ENCODE assay signal across 10 mouse cellular contexts in genomic region chr1:135958483-135958882, GRCm38 (mm10). TPM values are rescaled to one million over a fixed set of nuclear protein-coding genes. Genes with fewer than 3 reads are reported as not detected.
DNase-seq lines count a peak whose midpoint lies in the region; ATAC-seq and TF ChIP-seq lines count a peak whose summit lies in the region.
"Had no signal": no experiment of that assay in that cellular context is flagged by ENCODE, and none has a peak within 500 bp of the region (broad histone marks: within the 10 kb centered on the region; RNA-seq: fewer than 3 reads in every experiment).

No protein-coding gene starts in this region.

- H3K4me1 ChIP-seq in liver, adult 2 months (ENCODE audit: control insufficient read depth, insufficient read depth, low read length), result no peaks in the 10 kb centered on the region
- H3K4me1 ChIP-seq in liver, embryonic 11.5 days (replicated peaks; ENCODE audit: control insufficient read depth, insufficient read depth, low read length), result no peaks in the 10 kb centered on the region
- H3K4me1 ChIP-seq in kidney, embryonic 16.5 days (ENCODE audit: insufficient read depth, low read length), result no peaks in the 10 kb centered on the region
- H3K4me1 ChIP-seq in stomach, embryonic 14.5 days (ENCODE audit: control insufficient read depth, insufficient read depth, low read length), result no peaks in the 10 kb centered on the region
- H3K4me1 ChIP-seq: heart, embryonic 13.5 days; neural tube, embryonic 12.5 days had no signal

- no peak overlapping the region for H3K4me3 ChIP-seq in liver, adult 2 months (ENCODE audit: insufficient read depth, low read depth, low read length)
- no peak overlapping the region for H3K4me3 ChIP-seq in liver, embryonic 11.5 days (ENCODE audit: low read depth, low read length)
- H3K4me3 ChIP-seq in kidney, embryonic 16.5 days (ENCODE audit: low read length), result no peak overlapping the region
- no peak overlapping the region for H3K4me3 ChIP-seq in stomach, embryonic 14.5 days (ENCODE audit: low read depth, low read length)
- H3K4me3 ChIP-seq: heart, embryonic 13.5 days; neural tube, embryonic 12.5 days had no signal

- no peak overlapping the region for H3K9ac ChIP-seq in liver, adult 2 months (ENCODE audit: low read depth, low read length)
- no peak overlapping the region for H3K9ac ChIP-seq in liver, embryonic 11.5 days (ENCODE audit: low read depth, low read length)
- no peak overlapping the region for H3K9ac ChIP-seq in kidney, embryonic 16.5 days (replicated peaks; ENCODE audit: low read length)
- H3K9ac ChIP-seq in stomach, embryonic 14.5 days (replicated peaks; ENCODE audit: low read depth, low read length), result no peak overlapping the region
- H3K9ac ChIP-seq: heart, embryonic 13.5 days; neural tube, embryonic 12.5 days had no signal

- peak; percentile 56 for ATAC-seq in cerebellum, adult (ENCODE audit: insufficient number of reproducible peaks, low FRiP score, low TSS enrichment)
- ATAC-seq in liver, embryonic 11.5 days (replicated peaks; ENCODE audit: low FRiP score), result no peak
- ATAC-seq in kidney, embryonic 16.5 days (ENCODE audit: low FRiP score, low TSS enrichment), result peak; percentile 53; the same call in 1 of the 2 replicates
- ATAC-seq in stomach, embryonic 14.5 days (ENCODE audit: insufficient number of reproducible peaks, insufficient read depth, low FRiP score, low read depth), result peak; percentile 28; the same call in 1 of the 2 replicates
- ATAC-seq in monocyte, adult 5-6 weeks (replicated peaks; ENCODE audit: insufficient number of reproducible peaks, low FRiP score, low TSS enrichment, poor library complexity, severe bottlenecking), result no peak

- no peak overlapping the region for H3K27ac ChIP-seq in liver, adult 2 months (replicated peaks; ENCODE audit: insufficient read depth, low read depth, low read length)
- H3K27ac ChIP-seq in liver, embryonic 11.5 days (ENCODE audit: low read depth, low read length), result no peak overlapping the region
- H3K27ac ChIP-seq in kidney, embryonic 16.5 days (ENCODE audit: low read length), result no peak overlapping the region
- H3K27ac ChIP-seq in stomach, embryonic 14.5 days (ENCODE audit: low read length), result no peak overlapping the region
- H3K27ac ChIP-seq: heart, embryonic 13.5 days; neural tube, embryonic 12.5 days had no signal

- peak; percentile 57 for TF ChIP-seq CTCF in liver, adult 2 months (IDR thresholded peaks at IDR 0.05; ENCODE audit: low read depth, low read length)

- no peak overlapping the region for H3K4me2 ChIP-seq in liver, embryonic 11.5 days
- no peak overlapping the region for H3K4me2 ChIP-seq in kidney, embryonic 16.5 days (replicated peaks; ENCODE audit: low read depth, low read length)
- no peak overlapping the region for H3K4me2 ChIP-seq in stomach, embryonic 14.5 days (replicated peaks; ENCODE audit: low read depth, low read length)
- H3K4me2 ChIP-seq: heart, embryonic 13.5 days; neural tube, embryonic 12.5 days had no signal

- no peaks in the 10 kb centered on the region for H3K79me2 ChIP-seq in liver, adult 2 months (ENCODE audit: control insufficient read depth, insufficient read depth, low read length)

- H3K9me3 ChIP-seq in liver, embryonic 11.5 days (ENCODE audit: control insufficient read depth, low read length), result no peaks in the 10 kb centered on the region
- H3K9me3 ChIP-seq in kidney, embryonic 16.5 days (ENCODE audit: low read length), result no peaks in the 10 kb centered on the region
- H3K9me3 ChIP-seq in stomach, embryonic 14.5 days (ENCODE audit: control insufficient read depth, low read depth, low read length), result no peaks in the 10 kb centered on the region
- H3K9me3 ChIP-seq: heart, embryonic 13.5 days; neural tube, embryonic 12.5 days had no signal

- WGBS in liver, adult 2 months, result 40% methylated on average over 4 of the region's 4 CpGs
- WGBS in liver, embryonic 11.5 days, result 45% methylated on average over 4 of the region's 4 CpGs
- 34% methylated on average over 4 of the region's 4 CpGs for WGBS in kidney, embryonic 16.5 days
- WGBS in stomach, embryonic 14.5 days, result 51% methylated on average over 4 of the region's 4 CpGs

- H3K36me3 ChIP-seq in liver, adult 2 months (ENCODE audit: control insufficient read depth, insufficient read depth, low read length), result no peaks in the 10 kb centered on the region
- H3K36me3 ChIP-seq in liver, embryonic 11.5 days (ENCODE audit: control insufficient read depth, insufficient read depth, low read length), result no peaks in the 10 kb centered on the region
- H3K36me3 ChIP-seq in kidney, embryonic 16.5 days (ENCODE audit: insufficient read depth, low read length), result no peaks in the 10 kb centered on the region
- H3K36me3 ChIP-seq in stomach, embryonic 14.5 days (ENCODE audit: control insufficient read depth, insufficient read depth, low read length), result no peaks in the 10 kb centered on the region
- H3K36me3 ChIP-seq: heart, embryonic 13.5 days; neural tube, embryonic 12.5 days had no signal

- DNase-seq in cerebellum, postnatal 25 days, result no peak
- peak; percentile 43 for DNase-seq in liver, adult 2 months (ENCODE audit: extremely low read depth, low read depth, low spot score)
- no peak for DNase-seq in liver, embryonic 11.5 days (ENCODE audit: low spot score)
- DNase-seq in embryo, embryonic 10 days (ENCODE audit: low spot score), result peak; percentile 68

- no peak for TF ChIP-seq POLR2A in liver, adult 2 months (IDR thresholded peaks at IDR 0.05; ENCODE audit: extremely low read depth, insufficient read depth, low read length)

- H3K27me3 ChIP-seq in liver, adult 2 months (ENCODE audit: control insufficient read depth, insufficient read depth, low read length), result no peaks in the 10 kb centered on the region
- peaks cover 6% of the 10 kb centered on the region; the same call in 1 of the 2 replicates for H3K27me3 ChIP-seq in liver, embryonic 11.5 days (replicated peaks; ENCODE audit: control insufficient read depth, insufficient read depth, low read length)
- no peaks in the 10 kb centered on the region for H3K27me3 ChIP-seq in kidney, embryonic 16.5 days (ENCODE audit: insufficient read depth, low read length)
- H3K27me3 ChIP-seq in stomach, embryonic 14.5 days (ENCODE audit: control insufficient read depth, insufficient read depth, low read length), result no peaks in the 10 kb centered on the region
- H3K27me3 ChIP-seq: neural tube, embryonic 12.5 days had no signal

RNA-seq across cellular contexts. Expression of gene Pkp1, which starts 39.5 kb away (rescaled TPM):
- total RNA-seq in liver, adult 2 months (2014; rRNA removed), result 0.09 TPM in 1 of 2 replicates, not detected in the other
- 0.13 TPM in 1 of 2 replicates, not detected in the other for polyA plus RNA-seq in liver, adult 2 months (2012; rRNA removed)
- polyA plus RNA-seq in liver, embryonic 11.5 days (2014; fragmentation: Nextera tagmentation; extraction: Ambion mirVana), result 0.09 and 0.10 TPM in 2 replicates
- 0.24 and 0.44 TPM in 2 replicates for polyA plus RNA-seq in kidney, embryonic 16.5 days (2015; fragmentation: Nextera tagmentation; extraction: Ambion mirVana)
- 5.7 and 7.5 TPM in 2 replicates for polyA plus RNA-seq in stomach, embryonic 14.5 days (2014; fragmentation: Nextera tagmentation; extraction: Ambion mirVana)
- total RNA-seq in monocyte, adult 5-6 weeks (2017), result not detected in 3 replicates

RNA-seq across cellular contexts. Expression of gene Igfn1, which starts 47.7 kb away (rescaled TPM):
- total RNA-seq in liver, adult 2 months (2014; rRNA removed), result not detected in 2 replicates
- not detected in 2 replicates for polyA plus RNA-seq in liver, adult 2 months (2012; rRNA removed)
- polyA plus RNA-seq in liver, embryonic 11.5 days (2014; fragmentation: Nextera tagmentation; extraction: Ambion mirVana), result not detected in 2 replicates
- polyA plus RNA-seq in kidney, embryonic 16.5 days (2015; fragmentation: Nextera tagmentation; extraction: Ambion mirVana), result 0.17 and 0.30 TPM in 2 replicates
- polyA plus RNA-seq in stomach, embryonic 14.5 days (2014; fragmentation: Nextera tagmentation; extraction: Ambion mirVana), result 0.13 and 0.19 TPM in 2 replicates
- not detected in 3 replicates for total RNA-seq in monocyte, adult 5-6 weeks (2017)
- polyA plus RNA-seq: heart, embryonic 13.5 days; neural tube, embryonic 12.5 days had no signal

RNA-seq across cellular contexts. Expression of gene Tmem9, which starts 49.5 kb away (rescaled TPM):
- total RNA-seq in liver, adult 2 months (2014; rRNA removed), result 18.2 and 20.1 TPM in 2 replicates
- 32.3 and 39.1 TPM in 2 replicates for polyA plus RNA-seq in liver, adult 2 months (2012; rRNA removed)
- 79.6 and 92.6 TPM in 2 replicates for polyA plus RNA-seq in liver, embryonic 11.5 days (2014; fragmentation: Nextera tagmentation; extraction: Ambion mirVana)
- polyA plus RNA-seq in kidney, embryonic 16.5 days (2015; fragmentation: Nextera tagmentation; extraction: Ambion mirVana), result 260 and 268 TPM in 2 replicates
- polyA plus RNA-seq in stomach, embryonic 14.5 days (2014; fragmentation: Nextera tagmentation; extraction: Ambion mirVana), result 127 and 136 TPM in 2 replicates
- 1.6 to 7.8 TPM (median 2.7 TPM) in 3 replicates for total RNA-seq in monocyte, adult 5-6 weeks (2017)

Comparison
In these comparisons a context has a peak if more than half of its experiments do, and no peak if none do; other contexts are left out.
1. DNase-seq: peak in liver, adult 2 months (single experiment) and embryo, embryonic 10 days (single experiment); none in cerebellum, postnatal 25 days (0 of 2) and liver, embryonic 11.5 days (single experiment).
2. ATAC-seq: peak in cerebellum, adult (single experiment), kidney, embryonic 16.5 days (single experiment) and stomach, embryonic 14.5 days (single experiment); none in liver, embryonic 11.5 days (single experiment) and monocyte, adult 5-6 weeks (single experiment).